Mouse (Mus musculus): ENCODE data around the gene 1700001L19Rik. TPM values are rescaled to one million over a fixed set of nuclear protein-coding genes. Genes with fewer than 3 reads are reported as not detected.

Gene 1700001L19Rik
- not detected for polyA plus RNA-seq (2017; shearing (Covaris generic))

GRCm38 (mm10) chr13:68597199-68597598 is at the start of gene 1700001L19Rik:
TSS of gene 1700001L19Rik (plus strand) at chr13:68597421.

DNA sequence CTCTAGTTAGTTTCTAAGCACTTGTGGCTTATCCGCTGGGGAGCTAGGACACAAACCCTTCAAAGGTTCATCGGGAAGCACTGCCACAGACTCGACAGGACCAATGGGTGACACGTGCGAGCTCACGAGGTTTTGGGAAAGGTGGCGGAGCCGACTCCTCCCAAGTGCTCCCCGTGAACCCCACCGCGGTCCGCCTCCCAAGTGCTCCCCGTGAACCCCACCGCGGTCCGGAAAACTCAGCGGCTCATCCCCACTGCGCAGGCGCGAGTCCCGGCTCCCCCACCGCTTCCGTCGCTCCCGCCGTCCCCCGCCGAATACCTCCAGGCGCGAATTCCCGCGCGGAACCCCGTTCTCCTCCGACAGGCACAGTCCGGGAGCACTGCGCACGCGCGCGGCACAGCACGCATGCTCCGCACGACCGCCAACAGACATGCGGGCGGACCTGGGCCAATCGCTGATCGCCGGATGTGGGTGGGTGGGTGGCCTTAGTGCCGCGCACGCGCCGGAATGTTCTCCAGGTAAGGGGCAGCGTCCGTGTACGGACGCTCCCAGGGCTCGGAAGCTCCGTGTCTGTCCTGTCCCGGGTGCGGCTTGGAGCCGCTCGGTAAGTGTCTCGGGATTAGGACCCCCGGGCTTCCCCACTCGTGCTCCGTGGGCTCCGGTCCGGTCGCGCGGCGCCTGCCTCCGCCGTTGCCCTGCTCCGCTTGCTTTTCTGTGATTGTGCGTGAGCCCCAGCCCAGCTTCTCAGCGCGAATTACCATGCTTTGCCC is 15.3 kb upstream of the 1700001L19Rik start, which contains the start of the genes Mtrr and Fastkd3:
Gene Mtrr (minus strand): TSS at position 403 of the 770 bp plus-strand sequence.
Gene Fastkd3 (plus strand): TSS at position 488 of the 770 bp plus-strand sequence.

Other genes with a start within 250 kb of the 1700001L19Rik start
- gene Mtrr, start 15.3 kb upstream of the 1700001L19Rik start, polyA plus RNA-seq (2017; shearing (Covaris generic)), result 10 to 100 TPM; 18.7 to 23.6 TPM
- 10 to 100 TPM; 15.0 to 19.3 TPM for gene Fastkd3, start 15.2 kb upstream of the 1700001L19Rik start, polyA plus RNA-seq (2017; shearing (Covaris generic))

All from activated CD4-positive, CD25-positive, alpha-beta regulatory T cell (primary cell).